Mouse (Mus musculus) spleen, embryonic (tissue): ENCODE data around the gene Gm5415.
"Not testable (repeated sequence)": the region's sequence is repeated elsewhere in the genome, so short reads cannot be mapped to it uniquely, and the experiment has no call there.

Source experiments
- CTCF ChIA-PET: fragments of 350-600 bp; sonication (Branson Sonifier 250); formaldehyde crosslinking; loops from one replicate; lab custom pipeline; 2022; lab: Charles Lee

Gm5415 gene

GRCm38 (mm10) chr1:32547194-32547593 is at the start of gene Gm5415:
TSS of gene Gm5415 (minus strand) at chr1:32547294.
- CTCF ChIA-PET: not testable (repeated sequence)

GRCm38 (mm10) chr1:32568901-32569300 is 21.8 kb upstream of the Gm5415 start:
- CTCF ChIA-PET: no interaction called here

DNA sequence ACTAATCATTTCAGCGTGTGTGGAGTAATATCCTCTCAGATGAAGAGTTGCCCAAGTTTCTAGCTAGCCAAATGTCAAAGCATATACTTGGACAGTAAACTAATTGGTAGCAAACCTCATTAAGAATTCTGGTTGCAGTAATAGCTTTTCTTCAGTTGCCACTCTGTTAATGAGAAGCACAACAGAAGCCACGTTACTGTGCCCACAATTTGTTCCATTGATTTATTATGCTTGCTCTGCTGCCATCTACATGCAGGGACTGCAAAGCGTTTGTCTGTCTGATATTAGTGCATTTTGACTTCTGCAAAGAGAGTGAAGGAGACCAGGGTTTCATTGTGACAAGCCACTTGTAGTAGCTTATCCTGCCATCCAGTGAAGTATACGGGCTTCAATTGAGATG is 6.8 kb upstream of the Gm5415 start:
- CTCF ChIA-PET: no interaction called here

DNA sequence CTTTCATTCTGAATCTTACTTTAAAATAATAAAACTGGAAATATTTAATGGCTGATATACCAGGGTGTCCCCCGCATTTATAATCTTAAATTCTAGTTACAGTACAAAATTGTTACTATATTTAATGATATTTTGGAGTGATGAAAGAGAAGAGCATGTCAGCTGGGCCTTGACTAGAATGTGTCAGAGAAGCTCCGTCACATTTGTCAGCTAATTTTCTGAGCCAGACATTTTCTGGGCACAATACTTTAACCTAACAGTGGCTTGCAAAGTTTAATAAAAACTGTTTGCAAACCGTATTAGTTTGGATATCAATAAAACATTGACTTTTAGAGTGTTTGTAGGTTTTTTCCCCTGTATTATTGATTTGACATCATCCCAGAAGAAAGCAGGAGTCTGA is 6.4 kb upstream of the Gm5415 start:
- CTCF ChIA-PET: no interaction called here

DNA sequence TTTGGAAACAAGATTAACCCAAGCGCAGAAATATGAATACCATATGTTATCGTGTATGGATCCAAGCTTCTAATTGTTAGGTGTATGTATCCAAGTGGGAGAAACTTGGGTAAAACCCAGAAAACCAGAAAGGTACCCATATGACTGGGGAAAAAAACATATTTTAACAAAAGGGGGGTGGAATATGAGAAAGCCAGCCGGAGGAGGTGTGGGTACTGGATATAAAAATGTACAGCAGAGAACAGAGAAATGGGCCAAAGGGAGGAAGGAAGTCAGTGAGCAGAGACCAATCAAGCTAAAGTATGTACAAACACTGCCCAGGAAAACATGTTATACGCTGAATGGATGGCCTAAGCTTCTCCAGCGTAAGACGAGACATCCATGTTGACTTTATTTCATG is 43.7 kb downstream of the Gm5415 start:
- CTCF ChIA-PET: no interaction called here
